Mouse (Mus musculus): Measurements from ENCODE around the gene Whamm. TPM values are rescaled to one million over a fixed set of nuclear protein-coding genes. Genes with fewer than 3 reads are reported as not detected.

Gene Whamm
- polyA plus RNA-seq (2017; shearing (Covaris generic)): 41.6 TPM

DNA sequence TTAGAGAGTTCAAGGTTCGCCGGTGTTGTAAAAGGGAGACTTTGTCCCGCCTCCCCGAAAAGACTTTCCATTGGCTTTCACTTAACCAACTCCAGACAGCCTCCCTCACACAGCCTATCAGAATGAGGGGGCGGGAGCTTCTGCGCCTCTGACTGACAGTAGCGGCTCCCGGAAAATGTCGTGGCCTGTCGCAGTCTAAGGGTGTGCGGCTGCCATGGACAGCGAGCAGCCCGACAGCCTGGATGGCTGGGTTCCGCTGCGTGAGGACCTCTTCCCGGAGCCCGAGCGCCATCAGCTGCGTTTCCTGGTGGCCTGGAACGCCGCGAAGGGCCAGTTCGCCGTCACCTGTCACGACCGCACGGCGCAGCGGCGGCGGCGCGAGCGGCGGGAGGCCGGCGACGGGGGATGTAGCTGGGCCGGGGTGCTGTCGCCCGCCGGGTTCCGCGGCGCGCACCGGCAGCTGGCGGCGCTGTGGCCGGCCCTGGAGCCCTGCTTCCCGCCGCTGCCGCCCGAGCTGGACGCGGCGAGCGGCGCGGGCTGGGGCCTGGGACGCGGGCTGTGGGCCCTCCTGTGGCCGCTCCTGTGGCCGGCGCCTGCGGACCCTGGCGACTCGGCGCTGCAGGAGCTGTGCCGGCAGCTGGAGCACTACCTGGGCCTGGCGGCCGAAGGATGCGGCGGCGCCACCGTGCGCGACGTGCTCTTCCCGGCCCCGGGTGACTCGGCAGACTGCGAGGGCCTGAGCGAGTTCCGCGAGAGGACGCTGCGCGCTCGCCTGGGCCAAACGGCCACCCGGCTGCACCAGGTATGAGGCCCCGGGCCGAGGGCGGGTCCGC lies at the start of gene Whamm:
TSS of gene Whamm (plus strand) at position 159 of the 833 bp plus-strand sequence.

DNA sequence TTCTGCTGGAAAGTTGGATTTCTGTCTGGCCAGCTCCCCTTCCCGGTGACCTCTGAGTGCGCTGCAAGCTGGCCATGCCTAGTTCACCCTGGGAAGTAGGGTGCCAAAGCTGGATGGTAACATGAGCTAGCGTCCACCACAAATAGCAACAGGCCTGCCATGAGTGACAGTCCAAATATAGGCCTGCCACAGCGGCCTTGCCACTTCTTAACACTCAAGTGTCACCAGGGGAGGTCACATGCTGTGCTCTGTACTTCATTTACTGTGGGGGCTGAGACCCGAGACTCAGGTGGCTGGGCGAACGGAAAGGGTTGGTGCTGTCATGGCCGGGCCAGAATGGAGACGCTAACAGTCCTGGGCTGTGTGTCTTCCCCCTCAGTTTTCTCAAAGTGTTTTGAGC lies 4.2 kb upstream of the Whamm start, which contains the start of gene Fsd2:
TSS of gene Fsd2 (minus strand) at position 53 of the 400 bp plus-strand sequence.

Other genes with a start within 250 kb of the Whamm start
- 726 TPM for gene Rps17, start 226.0 kb upstream of the Whamm start, polyA plus RNA-seq (2017; shearing (Covaris generic))
- not detected for gene Cpeb1, start 115.8 kb upstream of the Whamm start, polyA plus RNA-seq (2017; shearing (Covaris generic))
- not detected for gene Ap3b2, start 77.3 kb upstream of the Whamm start, polyA plus RNA-seq (2017; shearing (Covaris generic))
- not detected for gene BC048679, start 73.0 kb upstream of the Whamm start, polyA plus RNA-seq (2017; shearing (Covaris generic))
- 4.8 TPM for gene Fsd2, start 4.3 kb upstream of the Whamm start, polyA plus RNA-seq (2017; shearing (Covaris generic))
- 0.41 TPM for gene Homer2, start 136.3 kb downstream of the Whamm start, polyA plus RNA-seq (2017; shearing (Covaris generic))
- gene Ramac, start 191.7 kb downstream of the Whamm start, polyA plus RNA-seq (2017; shearing (Covaris generic)): 148 TPM
- gene 3110040N11Rik, start 218.2 kb downstream of the Whamm start, polyA plus RNA-seq (2017; shearing (Covaris generic)): 63.6 TPM

All from CD4-positive, CD25-positive, alpha-beta regulatory T cell (primary cell).